Mouse (Mus musculus) bone marrow macrophage, adult 2 months (primary cell): ENCODE results near the gene Pigq. TPM values are rescaled to one million over a fixed set of nuclear protein-coding genes. Genes with fewer than 3 reads are reported as not detected.

ENCODE experiments used
- H3K27ac ChIP-seq: 2 replicates; pipeline ENCODE4 v1.5.1; 2012; ENCODE audit warnings: low read depth, low read length; ENCODE audit not compliant: insufficient read depth
- H3K4me1 ChIP-seq: 2 replicates; pipeline ENCODE4 v1.6.1; 2012; ENCODE audit warnings: low read length; ENCODE audit not compliant: control insufficient read depth, insufficient read depth
- H3K4me3 ChIP-seq: 2 replicates; pipeline ENCODE4 v1.5.1; 2012; ENCODE audit warnings: mild to moderate bottlenecking, low read length, moderate library complexity; ENCODE audit not compliant: insufficient read depth
- CTCF ChIP-seq: IDR thresholded peaks from 2 replicates; pipeline ENCODE4 v1.5.1; 2012; ENCODE audit warnings: low read depth, mild to moderate bottlenecking, low read length, moderate library complexity
- POLR2A ChIP-seq: IDR thresholded peaks from 2 replicates; pipeline ENCODE4 v1.6.1; 2012; ENCODE audit warnings: mild to moderate bottlenecking, low read depth, low read length, borderline replicate concordance
- polyA plus RNA-seq: library from polyadenylated mRNA; stranded (reverse); fragments of >200 nt; gene quantifications from 2 replicates; pipeline ENCODE4 v1.2.4, GENCODE M21; 2012; ENCODE audit not compliant: missing spikeins, insufficient read depth, insufficient read length

Gene Pigq
- polyA plus RNA-seq = 51.1 and 53.4 TPM in 2 replicates

GRCm38 (mm10) chr17:25944366-25945163, at the start of gene Pigq, which contains the start of gene Nhlrc4:
TSS of gene Pigq (minus strand) at chr17:25944936.
TSS of gene Nhlrc4 (minus strand) at chr17:25944961.
- Histone ChIP-seq H3K4me1 (peaks cover 21% of the 10 kb centered on the region), H3K4me3 (no peak within 1 kb of the TSS), H3K27ac (no peak within 1 kb of the TSS)
- no peak for TF ChIP-seq CTCF
- TF ChIP-seq POLR2A = no peak

- TF ChIP-seq POLR2A (no peak), CTCF (no peak)
- Histone ChIP-seq H3K27ac (no peak overlapping the region), H3K4me3 (no peak overlapping the region), H3K4me1 (peaks cover 14% of the 10 kb centered on the region)
These were observed 48.8 kb upstream of the Pigq start for GRCm38 (mm10) chr17:25993489-25993888.

GRCm38 (mm10) chr17:25992274-25992673, 47.5 kb upstream of the Pigq start:
- no peak overlapping the region for H3K27ac ChIP-seq
- H3K4me1 ChIP-seq = peaks cover 14% of the 10 kb centered on the region
- H3K4me3 ChIP-seq = no peak overlapping the region
- TF ChIP-seq POLR2A (no peak), CTCF (no peak)

DNA sequence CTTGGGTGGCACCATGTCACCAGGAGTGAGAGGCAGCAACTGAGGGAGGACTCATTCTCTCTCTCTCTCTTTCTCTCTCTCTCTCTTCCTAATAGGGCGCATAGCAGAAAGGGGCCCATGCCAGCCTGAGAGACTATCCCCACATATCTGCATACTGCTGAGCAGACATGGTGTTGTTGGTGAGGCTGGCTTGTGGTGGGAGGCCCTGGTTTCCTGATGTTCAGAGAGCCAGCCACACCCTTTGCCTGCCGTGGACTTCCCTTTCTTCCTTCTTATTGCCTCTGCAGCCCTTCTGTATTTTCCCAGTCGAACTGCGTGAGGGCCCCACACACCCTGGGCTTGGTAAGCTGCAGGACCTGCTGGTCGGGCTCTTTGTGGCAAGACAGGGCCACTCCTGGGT, 45.6 kb upstream of the Pigq start:
- no peak for TF ChIP-seq CTCF
- TF ChIP-seq POLR2A = no peak
- Histone ChIP-seq H3K4me3 (no peak overlapping the region), H3K27ac (peak overlapping the region; percentile 38), H3K4me1 (peaks cover 14% of the 10 kb centered on the region)

DNA sequence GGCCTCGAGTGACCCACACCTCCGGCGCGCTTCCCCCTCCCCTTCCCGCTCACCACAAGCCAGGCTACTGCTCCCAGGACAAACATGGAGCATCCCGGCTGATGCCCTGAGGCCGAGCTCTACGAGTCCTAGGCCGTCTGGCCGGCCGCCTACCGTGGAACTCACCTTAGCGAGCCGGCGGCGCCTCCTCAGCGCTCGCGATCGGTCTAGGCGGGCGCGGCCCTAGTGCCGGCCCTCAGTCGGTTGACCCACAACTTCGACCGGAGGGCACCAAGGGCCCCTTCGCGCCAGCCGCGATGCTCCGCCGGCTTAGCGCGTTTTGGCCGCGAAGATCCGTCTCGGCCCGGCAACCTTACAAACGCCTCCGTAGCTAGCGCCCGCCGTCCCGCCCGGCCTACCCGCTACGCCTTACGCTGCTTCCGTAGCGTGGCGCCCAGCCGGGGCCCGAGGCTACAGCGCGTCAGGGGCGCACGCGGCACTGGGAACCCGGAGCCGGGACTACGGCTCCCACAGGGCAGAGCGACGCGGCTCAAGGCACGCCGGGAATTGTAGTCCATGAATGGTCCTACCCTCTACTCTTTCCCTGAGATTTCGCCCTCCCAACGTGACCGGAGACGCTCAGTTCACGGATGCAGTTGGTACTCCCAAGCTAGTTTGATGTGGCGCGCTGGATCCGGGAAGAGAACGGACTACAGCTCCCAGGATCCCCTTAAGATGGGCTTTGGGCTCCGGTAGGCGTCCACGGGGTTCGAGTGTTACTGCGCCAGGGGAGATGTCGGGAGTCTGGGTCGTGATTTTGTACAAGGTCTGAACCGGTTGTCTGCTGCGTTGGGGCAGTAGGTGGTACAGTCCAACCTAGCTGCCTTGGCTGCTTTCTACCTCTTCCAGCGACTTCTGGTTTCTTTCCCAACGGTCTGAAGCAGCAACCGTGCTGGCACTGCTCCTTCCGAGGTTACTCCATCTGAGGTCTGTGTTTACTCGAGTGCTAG, 40.9 kb upstream of the Pigq start, which contains the start of gene Capn15:
TSS of gene Capn15 (minus strand) at position 491 of the 989 bp plus-strand sequence.
- H3K27ac ChIP-seq = peak within 1 kb of the TSS; percentile 54
- peaks cover 38% of the 10 kb centered on the region for H3K4me1 ChIP-seq
- no peak for TF ChIP-seq CTCF
- TF ChIP-seq POLR2A = no peak
- peak within 1 kb of the TSS; percentile 95 for H3K4me3 ChIP-seq

DNA sequence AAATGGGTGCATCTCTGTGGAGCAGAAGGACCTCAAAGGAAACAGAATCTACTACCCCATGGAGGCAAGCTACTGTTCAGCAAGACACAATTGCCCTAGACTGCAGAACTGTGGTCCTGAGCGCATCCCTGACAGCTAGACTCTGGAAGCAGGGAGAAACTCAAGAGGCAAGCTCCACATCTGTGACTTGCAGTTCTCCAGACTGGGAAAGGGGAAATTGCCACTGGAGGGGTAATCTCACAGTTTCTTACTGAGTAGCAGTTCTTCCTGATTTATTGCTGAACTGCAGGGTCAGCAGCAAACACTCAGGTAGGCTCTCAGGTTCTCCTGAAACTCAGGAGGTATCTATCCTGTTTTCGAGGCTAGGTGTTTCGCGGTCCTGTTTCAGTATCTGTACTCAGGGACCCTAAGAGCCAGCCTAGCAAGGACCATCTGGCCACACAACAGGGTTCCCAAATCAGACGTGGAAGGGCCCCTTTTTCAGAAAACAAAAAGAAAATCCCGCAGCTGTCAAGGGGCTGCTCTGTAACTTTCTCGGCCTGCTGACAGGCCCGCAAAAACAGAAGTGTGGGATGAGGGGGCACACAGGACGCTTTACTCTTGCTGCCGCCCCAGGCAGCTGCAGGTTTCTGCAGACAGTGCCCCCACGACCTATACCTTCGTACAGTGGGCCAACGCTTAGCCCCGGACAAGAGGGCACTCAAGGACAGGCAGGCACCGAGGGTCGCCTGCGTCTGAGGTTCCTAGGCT, 40.0 kb upstream of the Pigq start:
- peak overlapping the region; percentile 95 for H3K4me3 ChIP-seq
- no peak for TF ChIP-seq CTCF
- no peak for TF ChIP-seq POLR2A
- peaks cover 36% of the 10 kb centered on the region for H3K4me1 ChIP-seq
- H3K27ac ChIP-seq = peak overlapping the region; percentile 49

DNA sequence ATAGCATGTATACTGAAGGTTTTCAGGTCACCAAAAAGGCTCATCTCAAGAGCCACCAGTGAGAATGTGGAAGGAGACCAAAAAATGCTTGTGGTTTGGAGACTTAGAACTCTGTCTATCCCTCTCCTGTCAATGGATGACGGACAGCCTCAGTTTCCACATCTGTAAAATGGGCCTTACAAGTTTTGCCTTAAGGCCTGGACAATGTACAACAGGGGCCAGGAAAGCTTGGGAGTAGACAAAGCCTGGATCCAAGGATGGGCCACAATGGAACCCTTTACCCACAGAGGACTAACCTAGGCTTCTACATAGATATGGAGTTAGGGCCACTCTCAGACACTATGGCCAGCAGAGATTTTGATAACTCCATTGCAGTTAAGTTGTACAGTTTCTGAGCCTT, 39.3 kb upstream of the Pigq start:
- TF ChIP-seq CTCF (no peak), POLR2A (no peak)
- Histone ChIP-seq H3K27ac (no peak overlapping the region), H3K4me1 (peaks cover 32% of the 10 kb centered on the region), H3K4me3 (peak overlapping the region; percentile 95)

DNA sequence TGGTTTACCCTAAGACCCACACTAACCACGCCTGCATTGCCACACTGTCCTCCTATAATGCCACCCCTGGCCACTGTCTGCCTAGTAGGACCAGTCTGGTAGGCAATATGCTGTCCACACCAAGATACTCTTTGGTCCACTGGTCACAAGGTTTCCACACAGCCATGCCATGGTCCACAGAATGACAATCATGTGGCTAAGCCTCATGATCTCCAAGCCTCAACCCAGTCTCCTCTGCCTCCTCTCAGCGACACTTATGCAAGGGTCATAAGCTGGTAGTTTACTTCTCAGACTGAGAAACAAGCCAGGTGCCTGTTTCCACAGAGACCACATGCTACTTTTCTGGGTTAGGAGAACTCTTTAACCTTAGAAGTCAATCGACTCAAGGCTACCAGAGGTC, 38.2 kb upstream of the Pigq start:
- TF ChIP-seq CTCF (no peak), POLR2A (no peak)
- Histone ChIP-seq H3K27ac (no peak overlapping the region), H3K4me3 (no peak overlapping the region), H3K4me1 (peaks cover 32% of the 10 kb centered on the region)

GRCm38 (mm10) chr17:25980854-25981253, 36.1 kb upstream of the Pigq start:
- Histone ChIP-seq H3K4me1 (peaks cover 32% of the 10 kb centered on the region), H3K4me3 (no peak overlapping the region), H3K27ac (no peak overlapping the region)
- no peak for TF ChIP-seq CTCF
- TF ChIP-seq POLR2A = no peak
